Mouse (Mus musculus) cerebellum, adult 2 months (tissue): ENCODE measurements around the gene Gm17657.

ENCODE experiments used
- CTCF ChIP-seq: fragments of 200-500 bp; IDR thresholded peaks from 2 replicates; pipeline ENCODE4 v1.5.1; 2011; ENCODE audit warnings: low read depth, mild to moderate bottlenecking, control low read depth, low read length, moderate library complexity, borderline replicate concordance; ENCODE audit not compliant: insufficient read depth
- POLR2A ChIP-seq: fragments of 200-500 bp; IDR thresholded peaks from 2 replicates; pipeline ENCODE4 v1.6.1; 2011; ENCODE audit warnings: low read length, control low read depth, borderline replicate concordance; ENCODE audit not compliant: insufficient read depth

DNA sequence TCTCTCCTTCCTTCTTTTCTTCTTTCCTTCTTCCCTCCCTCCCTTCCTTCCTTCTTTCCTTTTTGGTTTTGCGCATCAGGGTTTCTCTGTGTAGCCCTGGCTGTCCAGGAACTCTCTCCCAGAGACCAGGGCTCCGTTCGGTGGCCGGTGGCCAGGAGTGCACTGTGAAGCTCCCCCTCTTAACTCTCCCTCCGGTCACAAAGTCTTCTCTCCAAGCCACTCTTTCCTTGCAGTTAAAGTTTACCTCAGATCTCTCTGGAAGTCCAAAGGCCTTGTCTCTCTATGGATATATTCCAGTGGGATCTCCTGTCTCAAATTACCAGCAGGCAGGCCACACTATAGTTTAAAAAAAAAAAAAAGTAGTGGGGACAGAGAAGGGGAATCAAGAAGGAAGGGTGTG, 4.2 kb downstream of the Gm17657 start:
- TF ChIP-seq CTCF (no peak), POLR2A (no peak)
